Mouse (Mus musculus): Measurements from ENCODE around the gene 4833427G06Rik. TPM values are rescaled to one million over a fixed set of nuclear protein-coding genes. Genes with fewer than 3 reads are reported as not detected.

4833427G06Rik gene
- polyA plus RNA-seq (2014; fragmentation: Illumina TruSeq; extraction: RNeasy Lipid Tissue Mini Kit (QIAGEN cat#74804)): 10.3 TPM

DNA sequence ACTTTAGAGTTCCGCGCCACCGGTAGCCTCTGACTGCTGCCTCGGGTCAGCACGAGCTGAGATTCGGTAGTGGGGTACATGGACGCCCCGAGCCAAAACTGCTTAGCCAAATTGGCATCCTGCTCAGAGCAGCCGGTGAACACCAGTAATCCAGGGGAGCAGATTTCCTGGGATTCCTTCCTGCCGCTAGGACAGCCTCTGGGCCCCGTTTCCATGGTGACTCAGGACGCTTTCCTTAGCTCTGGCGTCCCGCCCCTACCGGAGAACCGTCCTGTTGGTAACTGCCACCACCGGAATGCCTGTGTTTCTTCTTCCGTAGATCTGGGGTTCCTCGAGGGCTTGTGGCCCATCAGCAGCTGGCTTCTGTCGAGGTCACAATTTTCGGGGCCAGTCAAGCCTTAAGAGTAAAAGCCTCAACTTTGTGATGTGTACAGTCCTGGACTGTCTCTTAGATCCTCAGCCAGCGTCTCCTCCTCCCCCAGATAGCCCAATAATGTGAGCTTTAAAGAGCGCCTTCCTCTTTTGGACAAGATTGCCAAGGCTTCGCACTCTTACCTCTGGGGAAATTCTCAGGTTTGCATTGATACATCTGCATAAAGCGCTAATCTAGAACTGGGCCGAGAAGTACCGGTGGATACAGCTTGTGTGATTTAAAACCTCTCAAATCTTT is at the start of gene 4833427G06Rik:
Gene 4833427G06Rik, minus strand, starts transcription at position 323 of the 670 bp plus-strand sequence.

DNA sequence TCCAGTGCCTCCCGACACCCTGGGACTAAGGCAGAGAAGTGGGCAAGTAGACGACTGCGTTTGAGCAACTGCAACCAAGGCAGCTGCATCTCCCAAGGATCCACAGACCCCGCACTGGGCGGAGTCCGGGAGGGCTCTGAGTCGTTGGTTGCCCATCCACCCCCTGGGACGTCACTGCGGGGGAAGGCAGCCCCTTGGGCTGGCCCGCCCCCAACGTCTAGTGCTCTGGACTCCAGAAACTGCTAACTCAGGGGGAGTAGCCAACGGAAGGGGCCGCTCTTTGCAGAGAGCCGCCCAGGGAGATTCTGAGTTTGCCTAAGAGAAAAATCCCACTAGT is 24.9 kb downstream of the 4833427G06Rik start, which contains the start of gene Layn:
Gene Layn, minus strand, starts transcription at position 116 of the 337 bp plus-strand sequence.

DNA sequence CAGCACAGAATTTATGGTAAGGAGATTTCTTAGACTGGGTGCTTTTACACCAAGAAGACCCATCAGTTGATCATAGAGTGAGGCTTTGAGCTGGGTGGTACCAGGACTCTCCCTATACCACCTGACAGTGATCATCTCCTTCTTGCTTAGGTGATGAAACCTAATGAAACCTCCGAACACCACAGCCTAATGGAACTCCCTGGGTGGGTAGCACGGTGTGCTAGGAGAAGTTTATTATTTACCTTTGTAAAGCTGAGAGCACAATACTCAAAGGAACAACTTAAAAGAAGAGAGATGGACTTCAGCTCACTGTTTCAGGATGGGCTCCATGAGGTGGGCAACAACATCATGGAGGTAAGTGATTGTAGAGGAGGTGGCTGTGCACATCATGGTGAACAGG is 41.3 kb downstream of the 4833427G06Rik start, which contains the start of gene Btg4:
Gene Btg4, plus strand, starts transcription at position 301 of the 400 bp plus-strand sequence.

Other genes starting within 250 kb of the 4833427G06Rik start
- gene Sik2, start 93.0 kb downstream of the 4833427G06Rik start, polyA plus RNA-seq (2014; fragmentation: Illumina TruSeq; extraction: RNeasy Lipid Tissue Mini Kit (QIAGEN cat#74804)): 29.1 TPM
- gene Btg4, start 41.2 kb downstream of the 4833427G06Rik start, polyA plus RNA-seq (2014; fragmentation: Illumina TruSeq; extraction: RNeasy Lipid Tissue Mini Kit (QIAGEN cat#74804)): 36.3 TPM
- gene Layn, start 25.0 kb downstream of the 4833427G06Rik start, polyA plus RNA-seq (2014; fragmentation: Illumina TruSeq; extraction: RNeasy Lipid Tissue Mini Kit (QIAGEN cat#74804)): 20.5 TPM
- not detected for gene Gm32742, start 63.4 kb upstream of the 4833427G06Rik start, polyA plus RNA-seq (2014; fragmentation: Illumina TruSeq; extraction: RNeasy Lipid Tissue Mini Kit (QIAGEN cat#74804))
- gene Pou2af1, start 111.6 kb upstream of the 4833427G06Rik start, polyA plus RNA-seq (2014; fragmentation: Illumina TruSeq; extraction: RNeasy Lipid Tissue Mini Kit (QIAGEN cat#74804)): 1.2 TPM
- 3.2 TPM for gene Colca2, start 176.5 kb upstream of the 4833427G06Rik start, polyA plus RNA-seq (2014; fragmentation: Illumina TruSeq; extraction: RNeasy Lipid Tissue Mini Kit (QIAGEN cat#74804))
- not detected for gene 1810046K07Rik, start 226.8 kb upstream of the 4833427G06Rik start, polyA plus RNA-seq (2014; fragmentation: Illumina TruSeq; extraction: RNeasy Lipid Tissue Mini Kit (QIAGEN cat#74804))

Measured in ovary, adult 10 weeks (tissue).